Mouse (Mus musculus): Measurements from ENCODE around the gene Cfdp1.

DNA sequence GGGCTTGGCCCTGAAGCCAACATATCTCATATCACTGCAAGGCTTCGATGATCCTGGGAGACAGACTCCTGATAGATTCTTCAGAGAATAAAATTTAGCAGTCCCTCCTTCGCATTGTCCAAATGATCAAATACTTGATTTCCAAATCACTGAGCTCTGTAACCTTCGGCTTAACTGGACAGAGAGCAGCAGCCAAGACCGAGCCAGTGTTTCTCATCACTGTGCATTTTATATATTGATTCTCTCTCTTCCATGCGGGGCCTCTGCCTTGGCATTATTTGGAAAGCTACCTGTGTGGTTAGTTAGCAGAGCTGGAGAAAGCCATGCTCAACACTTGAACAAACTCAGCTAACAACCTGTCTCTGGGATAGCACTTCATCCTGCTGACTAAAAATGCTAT lies 80.6 kb downstream of the Cfdp1 start:
- TF ChIP-seq CTCF (IDR thresholded peaks at IDR 0.05; ENCODE audit: extremely low read depth, insufficient read depth, insufficient read length, insufficient replicate concordance) (no peak), POLR2A (IDR thresholded peaks at IDR 0.05; ENCODE audit: low read depth, low read length) (no peak)
